Mouse (Mus musculus) lung, adult 2 months (tissue): ENCODE measurements at regions not wholly inside any gene's neighbourhood (a gene's known extent, or its start where the extent isn't known, plus 50 kb on each side); places are given as distances from the start of the nearest gene placed in this dataset.

ENCODE experiments used
- CTCF ChIP-seq: fragments of 200-500 bp; IDR thresholded peaks from 2 replicates; pipeline ENCODE4 v1.5.1; 2011; ENCODE audit warnings: mild to moderate bottlenecking, low read length, control low read depth; ENCODE audit not compliant: insufficient read depth
- POLR2A ChIP-seq: fragments of 200-500 bp; IDR thresholded peaks from 2 replicates; pipeline ENCODE4 v1.6.1; 2011; ENCODE audit warnings: low read depth, mild to moderate bottlenecking, control low read depth, low read length, borderline replicate concordance; ENCODE audit errors: extremely low read depth

GRCm38 (mm10) chr12:58648322-58648721, 363.5 kb downstream of the Sec23a start:
- TF ChIP-seq POLR2A, result no peak
- TF ChIP-seq CTCF, result no peak
